Mouse (Mus musculus): ENCODE measurements around the gene Fgf22. TPM values are rescaled to one million over a fixed set of nuclear protein-coding genes. Genes with fewer than 3 reads are reported as not detected.

Fgf22 gene
- polyA plus RNA-seq, 1 experiment = 0.29 TPM

GRCm38 (mm10) chr10:79783050-79783449 is 28.2 kb downstream of the Fgf22 start:
- Histone ChIP-seq H3K36me3 (ENCODE audit: control insufficient read depth, insufficient read depth) (no peaks in the 10 kb centered on the region), H3K27me3 (ENCODE audit: control insufficient read depth, insufficient read depth, insufficient read length) (no peaks in the 10 kb centered on the region), H3K4me3 (ENCODE audit: insufficient read depth, poor library complexity, severe bottlenecking) (no peak overlapping the region), H3K79me2 (ENCODE audit: control insufficient read depth, insufficient read depth) (no peaks in the 10 kb centered on the region), H3K79me3 (ENCODE audit: low read depth) (no peaks in the 10 kb centered on the region), H3ac (ENCODE audit: control insufficient read depth, insufficient read length, low read depth) (no peak overlapping the region)
- TF ChIP-seq MAX (IDR thresholded peaks at IDR 0.05) = no peak

DNA sequence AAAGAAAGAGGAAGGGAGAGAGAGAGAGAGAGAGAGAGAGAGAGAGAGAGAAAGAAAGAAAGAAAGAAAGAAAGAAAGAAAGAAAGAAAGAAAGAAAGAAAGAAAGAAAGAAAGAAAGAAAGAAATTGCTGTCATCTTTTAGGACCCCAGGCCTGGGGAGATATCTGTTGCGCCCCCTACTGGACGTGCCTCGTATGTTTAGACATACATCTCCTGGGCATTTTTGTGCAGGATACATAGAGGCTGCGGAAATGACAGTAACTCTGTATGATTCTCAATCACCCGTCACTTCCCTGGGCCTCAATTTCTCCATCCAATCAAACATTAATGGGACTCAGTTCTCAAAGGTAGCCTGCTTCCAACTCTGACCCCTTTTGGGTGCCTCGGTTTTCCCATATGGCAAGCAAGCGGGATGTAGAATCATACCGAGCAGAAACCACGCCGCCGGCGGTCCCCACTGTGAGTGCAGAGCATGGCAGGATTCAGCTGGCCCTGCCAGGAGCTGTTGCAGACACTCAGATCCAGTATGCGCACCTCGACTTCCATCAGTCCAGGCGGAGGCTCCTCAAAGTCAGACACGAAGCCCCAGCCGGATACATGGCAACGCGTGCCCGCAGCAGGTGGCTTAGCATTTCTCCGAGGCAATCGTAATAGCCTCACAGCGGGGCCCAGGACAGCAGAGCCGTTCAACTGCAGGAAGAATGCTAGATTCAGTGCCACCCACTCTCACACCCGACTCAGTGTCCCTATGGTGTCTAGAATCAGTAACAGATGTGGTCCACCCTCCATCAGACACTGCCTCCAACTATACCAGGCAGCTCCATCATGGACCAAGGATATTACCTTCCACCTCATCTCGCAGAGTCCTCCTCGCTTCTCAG is 29.3 kb downstream of the Fgf22 start:
- Histone ChIP-seq H3ac (ENCODE audit: control insufficient read depth, insufficient read length, low read depth) (no peak overlapping the region), H3K27me3 (ENCODE audit: control insufficient read depth, insufficient read depth, insufficient read length) (no peaks in the 10 kb centered on the region), H3K79me3 (ENCODE audit: low read depth) (no peaks in the 10 kb centered on the region), H3K36me3 (ENCODE audit: control insufficient read depth, insufficient read depth) (no peaks in the 10 kb centered on the region), H3K4me3 (ENCODE audit: insufficient read depth, poor library complexity, severe bottlenecking) (no peak overlapping the region), H3K79me2 (ENCODE audit: control insufficient read depth, insufficient read depth) (no peaks in the 10 kb centered on the region)
- TF ChIP-seq MYOD1 (IDR thresholded peaks at IDR 0.05; ENCODE audit: control insufficient read depth, insufficient read length, low read depth) = no peak
- TF ChIP-seq CTCF (IDR thresholded peaks at IDR 0.05; ENCODE audit: control insufficient read depth, insufficient read depth, insufficient read length) = no peak
- no peak for TF ChIP-seq MYOG (IDR thresholded peaks at IDR 0.05; ENCODE audit: control insufficient read depth, extremely low read depth, insufficient read length)
- TF ChIP-seq USF1 (IDR thresholded peaks at IDR 0.05; ENCODE audit: low read depth) = no peak
- no peak for TF ChIP-seq MAX (IDR thresholded peaks at IDR 0.05)
- TF ChIP-seq CEBPB (IDR thresholded peaks at IDR 0.05; ENCODE audit: low read depth) = no peak
- TF ChIP-seq FOSL1 (IDR thresholded peaks at IDR 0.05; ENCODE audit: insufficient read depth, low read length, poor library complexity, severe bottlenecking) = no peak

DNA sequence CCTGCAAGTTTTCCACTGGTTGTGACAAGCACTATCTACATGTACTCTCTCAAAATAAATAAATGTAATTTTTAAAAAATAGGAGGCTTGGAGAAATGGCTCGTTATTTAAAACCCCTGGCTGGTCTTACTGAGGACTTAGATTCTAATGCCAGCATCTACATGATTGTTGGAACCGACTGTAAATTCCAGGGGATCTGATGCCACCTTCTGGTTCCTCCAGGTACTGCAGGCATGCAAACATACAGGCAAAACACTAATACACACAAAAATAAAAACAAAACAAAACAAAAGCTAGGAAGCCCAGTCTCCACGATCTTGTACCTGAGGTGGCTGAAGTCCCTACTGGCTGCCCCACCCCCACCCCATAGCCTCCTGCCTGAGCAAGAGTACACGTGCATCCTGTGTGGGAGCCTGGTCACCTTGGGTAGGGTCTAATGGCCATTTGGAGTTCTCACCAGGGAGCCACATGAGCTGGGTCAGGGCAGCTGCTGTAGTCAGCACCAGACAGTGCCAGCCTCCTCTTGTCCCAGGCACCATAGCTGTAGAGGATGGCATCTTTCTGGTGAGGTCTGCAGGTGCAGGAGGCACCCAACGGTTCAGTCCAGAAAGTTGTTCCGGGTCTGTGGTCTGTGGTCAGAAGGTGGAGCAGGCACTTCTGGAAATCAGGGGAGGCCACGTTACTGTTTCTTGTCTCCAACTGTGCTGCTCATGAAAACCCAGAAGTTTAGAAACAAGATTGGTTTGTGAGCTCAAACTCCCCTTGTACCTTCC is 33.7 kb downstream of the Fgf22 start:
- Histone ChIP-seq H3K27me3 (ENCODE audit: control insufficient read depth, insufficient read depth, insufficient read length) (no peaks in the 10 kb centered on the region), H3ac (ENCODE audit: control insufficient read depth, insufficient read length, low read depth) (no peak overlapping the region), H3K79me3 (ENCODE audit: low read depth) (no peaks in the 10 kb centered on the region), H3K36me3 (ENCODE audit: control insufficient read depth, insufficient read depth) (no peaks in the 10 kb centered on the region), H3K79me2 (ENCODE audit: control insufficient read depth, insufficient read depth) (peaks cover under 1% of the 10 kb centered on the region), H3K4me3 (ENCODE audit: insufficient read depth, poor library complexity, severe bottlenecking) (no peak overlapping the region)
- TF ChIP-seq MAX (IDR thresholded peaks at IDR 0.05) (peak; percentile 12), CTCF (IDR thresholded peaks at IDR 0.05; ENCODE audit: control insufficient read depth, insufficient read depth, insufficient read length) (peak; percentile 42), CEBPB (IDR thresholded peaks at IDR 0.05; ENCODE audit: low read depth) (no peak)

- Histone ChIP-seq H3K36me3 (ENCODE audit: control insufficient read depth, insufficient read depth) (no peaks in the 10 kb centered on the region), H3K79me2 (ENCODE audit: control insufficient read depth, insufficient read depth) (peaks cover 9% of the 10 kb centered on the region), H3ac (ENCODE audit: control insufficient read depth, insufficient read length, low read depth) (no peak overlapping the region), H3K4me3 (ENCODE audit: insufficient read depth, poor library complexity, severe bottlenecking) (no peak overlapping the region), H3K27me3 (ENCODE audit: control insufficient read depth, insufficient read depth, insufficient read length) (no peaks in the 10 kb centered on the region), H3K79me3 (ENCODE audit: low read depth) (no peaks in the 10 kb centered on the region)
- TF ChIP-seq MYOD1 (IDR thresholded peaks at IDR 0.05; ENCODE audit: control insufficient read depth, insufficient read length, low read depth) (no peak), CEBPB (IDR thresholded peaks at IDR 0.05; ENCODE audit: low read depth) (no peak), MYOG (IDR thresholded peaks at IDR 0.05; ENCODE audit: control insufficient read depth, extremely low read depth, insufficient read length) (no peak), CTCF (IDR thresholded peaks at IDR 0.05; ENCODE audit: control insufficient read depth, insufficient read depth, insufficient read length) (no peak), USF1 (IDR thresholded peaks at IDR 0.05; ENCODE audit: low read depth) (no peak), FOSL1 (IDR thresholded peaks at IDR 0.05; ENCODE audit: insufficient read depth, low read length, poor library complexity, severe bottlenecking) (no peak), MAX (IDR thresholded peaks at IDR 0.05) (no peak)
These were observed 34.7 kb downstream of the Fgf22 start for GRCm38 (mm10) chr10:79789581-79789980.

DNA sequence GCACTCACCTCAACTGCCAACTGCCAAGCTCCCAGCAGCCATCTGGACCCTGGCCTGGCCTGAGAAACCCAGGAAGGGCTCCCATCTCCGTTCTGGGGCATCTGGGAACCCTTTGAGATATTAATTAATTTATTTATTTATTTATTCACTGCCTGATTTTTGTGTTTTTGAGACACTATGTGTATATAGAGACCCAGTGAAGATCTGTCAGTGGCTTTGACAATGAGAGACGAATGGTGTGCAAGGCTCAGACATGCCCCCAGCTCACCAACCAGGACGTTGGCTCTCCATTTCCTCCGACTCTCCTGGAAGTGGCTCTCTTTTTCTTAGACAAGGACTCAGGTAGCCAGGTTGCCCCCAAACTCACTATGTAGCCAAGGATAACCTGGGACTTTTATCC is 36.0 kb downstream of the Fgf22 start, which contains the start of gene Prss57:
Gene Prss57, minus strand, starts transcription at position 101 of the 400 bp plus-strand sequence.
- TF ChIP-seq CTCF (IDR thresholded peaks at IDR 0.05; ENCODE audit: control insufficient read depth, insufficient read depth, insufficient read length) = no peak
- TF ChIP-seq MYOG (IDR thresholded peaks at IDR 0.05; ENCODE audit: control insufficient read depth, extremely low read depth, insufficient read length) = no peak
- TF ChIP-seq MAX (IDR thresholded peaks at IDR 0.05) = no peak
- TF ChIP-seq CEBPB (IDR thresholded peaks at IDR 0.05; ENCODE audit: low read depth) = no peak
- TF ChIP-seq FOSL1 (IDR thresholded peaks at IDR 0.05; ENCODE audit: insufficient read depth, low read length, poor library complexity, severe bottlenecking) = no peak
- no peak for TF ChIP-seq MYOD1 (IDR thresholded peaks at IDR 0.05; ENCODE audit: control insufficient read depth, insufficient read length, low read depth)
- TF ChIP-seq USF1 (IDR thresholded peaks at IDR 0.05; ENCODE audit: low read depth) = no peak
- Histone ChIP-seq H3ac (ENCODE audit: control insufficient read depth, insufficient read length, low read depth) (no peak within 1 kb of the TSS), H3K79me3 (ENCODE audit: low read depth) (no peaks in the 10 kb centered on the region), H3K36me3 (ENCODE audit: control insufficient read depth, insufficient read depth) (no peaks in the 10 kb centered on the region), H3K4me3 (ENCODE audit: insufficient read depth, poor library complexity, severe bottlenecking) (no peak within 1 kb of the TSS), H3K79me2 (ENCODE audit: control insufficient read depth, insufficient read depth) (peaks cover 20% of the 10 kb centered on the region), H3K27me3 (ENCODE audit: control insufficient read depth, insufficient read depth, insufficient read length) (no peaks in the 10 kb centered on the region)
